Mouse (Mus musculus): ENCODE measurements around the gene Stap2.

Stap2 gene

DNA sequence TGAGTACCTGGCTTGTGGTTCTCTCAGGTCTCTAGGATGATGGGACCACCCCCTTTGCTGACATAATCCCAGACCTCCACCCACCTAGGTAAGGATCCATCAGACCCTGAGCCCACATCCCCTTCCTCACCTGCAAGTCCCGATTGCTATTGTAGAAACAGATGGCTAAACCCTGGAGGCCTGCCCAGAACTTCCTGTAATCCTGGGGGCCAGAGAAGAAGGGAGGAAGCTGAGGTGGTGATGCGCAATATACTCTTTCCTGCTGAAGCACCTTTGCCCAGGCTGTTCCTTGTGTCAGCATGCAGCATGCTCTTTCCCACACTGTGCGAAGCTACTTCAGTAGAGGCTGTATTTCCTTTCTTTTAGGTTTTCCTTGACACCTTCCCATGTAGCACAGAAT is 2.4 kb downstream of the Stap2 start:
- DNase-seq, result no peak

DNA sequence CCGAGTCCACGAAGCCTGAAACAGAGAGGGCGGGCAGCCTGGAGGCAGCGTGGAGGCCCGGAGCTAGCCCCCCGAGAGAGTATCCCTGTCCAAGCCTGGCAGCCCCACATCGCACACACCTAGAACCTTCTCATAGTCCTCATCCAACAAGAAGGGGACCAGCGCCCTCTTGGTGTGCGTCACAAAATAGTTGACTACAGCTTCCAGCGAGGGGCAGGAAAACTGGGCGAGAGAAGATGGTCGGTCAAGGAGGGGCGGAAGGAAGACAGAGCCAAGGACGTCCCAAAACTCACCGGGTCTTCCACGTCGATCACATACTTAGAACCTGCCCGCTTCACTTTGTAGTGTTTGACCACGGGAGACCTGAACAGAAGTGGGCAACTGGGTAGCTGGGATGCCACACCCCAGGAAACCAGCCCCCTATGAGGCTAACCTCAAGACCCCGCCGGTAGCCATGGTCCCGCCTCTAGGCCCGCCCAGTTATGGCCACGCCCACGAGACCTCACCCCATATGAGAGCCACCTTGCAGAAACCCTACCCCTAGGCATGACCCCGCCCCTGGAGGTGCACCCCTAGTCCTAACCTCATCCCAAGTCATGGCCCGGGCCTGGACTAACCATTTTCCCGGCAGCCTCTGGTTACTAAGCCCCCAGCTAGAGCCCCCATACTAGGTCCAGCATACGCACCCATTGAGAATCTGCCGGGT is 5.4 kb downstream of the Stap2 start:
- DNase-seq, result no peak

DNA sequence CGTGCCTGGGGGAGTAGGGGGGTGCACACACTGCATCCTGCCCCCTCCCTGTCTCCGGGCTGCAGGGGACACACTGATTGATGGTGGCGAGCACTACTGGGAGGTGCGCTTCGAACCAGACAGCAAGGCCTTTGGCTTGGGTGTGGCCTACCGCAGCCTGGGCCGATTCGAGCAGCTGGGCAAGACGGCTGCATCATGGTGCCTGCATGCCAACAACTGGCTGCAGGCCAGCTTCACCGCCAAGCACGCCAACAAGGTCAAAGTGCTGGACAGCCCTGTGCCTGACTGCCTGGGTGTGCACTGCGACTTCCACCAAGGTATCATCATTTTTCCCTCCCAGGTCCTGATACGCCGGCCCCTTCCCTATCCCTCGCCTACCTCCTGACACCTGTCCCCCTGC is 9.4 kb downstream of the Stap2 start:
- no peak for DNase-seq

DNA sequence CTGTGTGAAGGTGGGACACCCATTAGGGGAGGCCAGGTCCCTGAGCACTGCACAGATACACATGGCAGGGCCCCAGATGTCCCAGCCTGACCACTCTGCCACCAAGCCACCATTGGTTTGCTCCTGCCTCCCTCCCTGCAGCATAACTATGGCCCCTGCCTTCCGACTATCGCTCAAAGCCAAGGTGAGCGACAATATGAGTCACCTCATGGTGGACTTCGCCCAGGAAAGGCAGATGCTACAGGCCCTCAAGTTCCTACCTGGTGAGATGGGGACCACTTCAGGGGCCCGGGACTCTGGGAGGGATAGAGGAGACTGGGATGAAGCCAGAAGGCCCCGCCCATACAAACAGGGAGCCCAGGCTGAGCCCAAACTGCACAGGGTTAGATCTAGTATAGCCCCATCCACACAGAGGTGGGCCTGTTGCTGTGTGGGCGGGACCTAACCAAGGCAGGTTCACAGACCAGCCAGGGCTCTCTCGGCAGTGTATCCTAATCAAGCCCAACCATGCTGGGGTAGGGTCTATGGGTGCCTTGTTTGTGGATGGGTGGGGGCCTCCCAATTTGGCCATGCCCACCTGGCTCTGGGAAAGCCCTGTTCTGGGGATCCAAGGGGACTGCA is 15.0 kb downstream of the Stap2 start:
- DNase-seq, result no peak

DNA sequence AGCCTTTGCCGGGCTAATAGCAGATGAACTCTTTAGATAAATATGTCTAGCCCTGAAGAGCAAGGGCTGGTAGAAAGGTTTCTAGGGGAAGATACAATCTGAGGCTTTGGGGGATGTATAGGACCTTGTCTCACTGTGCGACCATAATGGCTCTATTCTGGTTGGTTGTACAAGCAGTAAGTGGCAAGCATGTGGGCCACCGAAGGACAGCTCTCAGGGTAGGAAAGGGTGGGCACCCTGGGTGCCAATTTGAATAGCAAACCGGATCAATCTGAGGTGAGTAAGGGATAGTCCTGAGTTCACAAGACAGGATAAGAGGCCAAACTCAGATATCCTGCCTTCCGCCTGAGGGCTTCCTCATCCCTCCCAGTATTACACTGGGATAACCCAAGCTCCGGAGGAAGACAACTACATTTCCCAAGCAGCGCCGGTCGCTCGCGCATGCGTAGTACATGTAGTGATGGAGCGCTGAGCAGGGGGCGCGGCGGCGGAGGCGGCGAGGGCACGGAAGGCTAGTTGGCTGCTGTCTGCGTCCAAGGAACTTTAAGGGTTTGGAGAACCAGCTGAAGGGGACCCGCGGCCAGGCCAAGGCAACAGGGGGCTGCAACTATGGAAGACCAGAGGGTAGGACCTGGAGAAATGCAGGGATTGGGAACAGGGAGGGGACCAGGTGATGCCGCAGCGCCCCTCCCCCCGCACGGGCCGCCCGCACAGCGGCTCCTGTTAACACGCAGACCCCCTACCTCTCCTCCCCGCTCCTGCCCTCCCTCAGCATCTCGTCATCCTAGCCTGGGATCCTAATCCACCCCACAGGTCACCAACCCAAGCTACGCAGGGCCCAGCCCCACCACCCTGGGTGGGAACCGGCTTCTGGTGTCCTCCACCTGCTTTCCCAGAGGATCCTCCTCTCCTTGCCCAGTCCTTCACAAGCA is 19.1 kb downstream of the Stap2 start, which contains the start of gene Fsd1:
Gene Fsd1, plus strand, starts transcription at position 480 of the 932 bp plus-strand sequence.
- DNase-seq, result peak; percentile 55 to 67

DNA sequence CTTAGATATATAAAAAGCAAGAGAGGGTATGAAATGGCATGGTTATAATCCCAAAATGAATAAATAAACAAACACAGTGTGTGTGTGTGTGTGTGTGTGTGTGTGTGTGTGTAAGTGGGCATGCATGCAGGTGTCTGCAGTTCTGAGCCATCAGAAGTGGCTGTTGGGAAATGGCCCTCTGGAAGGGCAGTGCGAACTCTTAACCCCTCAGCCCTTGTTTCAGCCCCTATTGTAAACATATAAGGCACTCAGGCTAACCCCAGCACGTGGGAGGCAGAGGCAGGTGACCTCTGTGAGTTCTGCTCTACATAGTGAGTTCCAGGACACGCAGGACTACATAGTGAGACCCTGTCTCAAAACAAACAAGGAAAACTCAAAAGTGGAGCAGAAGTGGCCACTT is 28.1 kb downstream of the Stap2 start:
- DNase-seq, result no peak

DNA sequence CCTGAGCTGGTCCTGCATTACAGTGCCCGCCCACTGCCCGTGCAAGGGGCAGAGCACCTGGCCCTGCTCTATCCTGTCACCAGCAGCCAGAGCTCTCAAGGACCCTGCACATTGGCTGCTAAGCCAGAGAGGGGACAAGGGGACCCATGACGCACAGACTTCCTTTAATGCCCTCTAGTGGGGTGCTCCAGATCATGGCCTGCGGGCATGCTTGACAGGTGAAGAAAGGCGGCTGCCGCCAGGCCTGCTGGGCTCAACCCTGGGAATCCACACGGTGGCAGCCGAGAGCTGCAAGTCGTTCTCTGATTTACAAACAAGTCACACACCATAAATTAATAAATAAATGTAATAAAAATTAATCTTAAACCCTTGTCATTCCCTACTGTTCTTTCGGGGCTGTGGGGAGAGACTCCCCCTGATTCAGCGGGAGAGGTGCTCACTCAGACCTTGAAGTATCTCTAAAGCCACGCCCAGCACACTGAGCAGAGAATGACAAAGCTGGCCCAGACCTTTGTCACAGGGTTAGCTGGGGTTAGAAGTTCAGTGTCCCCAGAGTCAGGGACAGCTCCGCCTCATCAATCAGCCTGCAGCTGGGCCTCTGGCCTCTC is 29.0 kb downstream of the Stap2 start:
- peak; percentile 84 to 88 for DNase-seq

DNA sequence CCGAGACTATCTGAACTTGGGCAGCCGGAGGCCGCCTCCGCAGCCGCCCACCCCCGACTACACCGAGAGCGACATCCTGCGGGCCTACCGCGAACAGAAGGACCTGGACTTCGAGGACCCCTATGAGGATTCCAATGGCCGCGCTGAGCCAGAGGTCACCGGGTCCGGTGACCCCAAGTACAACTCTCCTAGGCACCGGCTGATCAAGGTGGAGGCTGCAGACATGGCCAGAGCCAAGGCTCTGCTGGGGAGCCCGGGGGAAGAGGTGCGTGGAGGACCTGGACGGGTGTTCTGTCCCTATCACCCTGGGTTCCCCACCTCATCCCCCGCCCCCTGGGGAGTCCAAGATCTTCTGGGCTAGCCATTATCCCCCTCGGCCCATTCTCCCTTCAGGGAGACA is 33.9 kb downstream of the Stap2 start:
- peak in 1 of 2 experiments; percentile 30 for DNase-seq

- peak; percentile 44 to 61 for DNase-seq
These were observed 35.2 kb downstream of the Stap2 start, which contains the start of gene Shd for GRCm38 (mm10) chr17:55969966-55970891. Gene Shd (plus strand): TSS chr17:55970467.

GRCm38 (mm10) chr17:55969560-55969959 is 35.8 kb downstream of the Stap2 start:
- peak in 1 of 2 experiments; percentile 33 for DNase-seq

- peak in 1 of 2 experiments; percentile 42 for DNase-seq
These were observed 37.2 kb downstream of the Stap2 start for GRCm38 (mm10) chr17:55968210-55968609.

GRCm38 (mm10) chr17:55967186-55967585 is 38.2 kb downstream of the Stap2 start:
- DNase-seq, result no peak

- DNase-seq, result peak in 1 of 2 experiments; percentile 19
These were observed 40.4 kb downstream of the Stap2 start for GRCm38 (mm10) chr17:55964996-55965395.

DNA sequence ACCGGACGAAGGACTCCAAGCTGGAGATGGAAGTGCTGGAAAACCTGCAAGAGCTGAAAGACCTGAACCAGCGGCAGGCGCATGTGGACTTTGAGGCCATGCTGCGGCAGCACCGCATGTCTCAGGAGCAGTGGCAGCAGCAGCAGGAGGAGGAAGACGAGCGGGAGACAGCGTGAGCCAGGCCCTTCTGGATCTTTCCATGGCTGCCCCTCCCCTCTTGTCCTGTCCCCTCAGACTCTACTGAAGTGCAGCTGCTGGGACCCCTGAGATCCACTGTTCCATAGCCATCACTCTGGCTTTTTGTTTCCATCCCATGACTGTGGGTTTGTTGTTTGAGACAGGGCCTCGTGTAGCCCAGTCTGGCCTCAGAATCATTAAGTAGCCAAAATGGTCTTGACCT is 40.9 kb downstream of the Stap2 start:
- DNase-seq, result peak in 1 of 2 experiments; percentile 17

- DNase-seq, result peak in 1 of 2 experiments; percentile 29
These were observed 42.2 kb downstream of the Stap2 start for GRCm38 (mm10) chr17:55963171-55963570.

- DNase-seq, result no peak
These were observed 43.8 kb downstream of the Stap2 start for GRCm38 (mm10) chr17:55961631-55962030.

DNA sequence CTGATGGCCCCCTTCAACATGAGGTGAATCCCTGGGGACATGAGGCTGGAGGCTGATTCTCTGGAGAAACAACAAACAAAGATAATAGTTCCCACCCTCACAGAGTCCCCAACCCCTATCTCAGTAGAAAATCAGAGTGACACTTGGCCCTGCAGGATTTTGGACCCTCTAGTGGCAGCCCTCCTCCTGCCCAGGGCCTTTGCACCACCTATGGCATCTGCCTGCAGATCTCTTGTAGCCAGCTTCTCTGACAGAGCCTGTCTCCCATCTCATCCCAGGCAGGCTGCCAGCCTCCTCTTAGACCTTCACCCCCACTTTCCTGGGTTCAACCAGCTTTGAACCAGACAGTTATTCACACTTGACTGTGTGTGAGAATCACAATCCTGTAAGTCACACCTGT is 44.6 kb downstream of the Stap2 start:
- no peak for DNase-seq

- no peak for DNase-seq
These were observed 45.2 kb downstream of the Stap2 start for GRCm38 (mm10) chr17:55959946-55960740.

DNA sequence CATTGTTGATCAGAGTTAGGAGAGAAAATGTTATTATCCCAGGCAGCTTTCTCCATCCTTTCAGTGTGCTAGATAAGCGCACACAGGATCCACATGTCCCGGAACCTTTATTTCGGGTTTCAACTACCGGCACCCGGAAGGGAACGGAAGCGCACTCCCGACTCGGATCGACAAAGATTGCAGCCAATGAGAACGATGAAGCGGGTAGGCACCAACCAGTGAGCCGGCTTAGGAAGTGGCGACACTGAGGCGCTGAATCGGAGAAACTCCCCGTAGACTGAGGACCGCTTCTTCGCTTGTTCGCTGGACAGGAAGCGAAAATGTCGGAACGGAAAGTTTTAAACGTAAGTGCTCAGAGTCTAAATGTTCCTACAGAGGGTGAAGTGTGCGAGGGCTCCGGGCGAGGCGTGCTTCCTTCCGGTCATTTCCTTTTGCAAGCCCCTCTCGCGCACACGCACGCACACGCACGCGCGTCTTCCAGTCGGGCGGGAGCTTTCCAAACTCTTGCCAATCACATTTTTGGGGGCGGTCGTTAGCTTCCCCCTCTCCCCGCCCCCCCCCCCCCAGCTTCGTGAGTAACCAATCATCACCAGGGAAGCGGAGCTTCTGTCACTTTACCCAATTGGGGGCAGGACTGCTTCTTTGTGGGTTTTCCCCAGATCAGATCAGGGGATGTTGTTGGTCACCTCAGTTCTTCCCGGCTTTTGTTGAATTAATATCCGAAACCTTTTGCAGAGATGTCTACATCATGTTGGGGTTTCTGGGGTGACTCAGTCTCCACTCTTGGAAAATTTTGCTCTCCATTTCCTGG is 46.3 kb downstream of the Stap2 start, which contains the start of gene Yju2:
Gene Yju2, plus strand, starts transcription at position 182 of the 811 bp plus-strand sequence.
- DNase-seq, result peak; percentile 95 to 96

DNA sequence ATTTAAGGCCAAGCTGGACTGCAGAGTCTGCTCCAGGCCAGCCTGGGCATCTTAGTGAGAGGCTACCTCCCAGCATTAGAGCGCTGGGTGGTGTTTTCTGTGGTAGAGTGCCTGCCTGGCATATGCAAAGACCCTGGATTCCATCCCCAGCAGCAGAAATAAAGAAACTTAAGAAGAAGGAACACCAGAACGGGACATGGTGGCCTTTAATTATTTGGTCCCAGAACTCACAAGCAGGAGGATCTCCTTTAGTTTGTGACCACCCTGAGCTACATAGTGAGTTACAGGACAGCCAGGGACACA is 46.8 kb downstream of the Stap2 start:
- DNase-seq, result no peak
